In the genomic region with DNA sequence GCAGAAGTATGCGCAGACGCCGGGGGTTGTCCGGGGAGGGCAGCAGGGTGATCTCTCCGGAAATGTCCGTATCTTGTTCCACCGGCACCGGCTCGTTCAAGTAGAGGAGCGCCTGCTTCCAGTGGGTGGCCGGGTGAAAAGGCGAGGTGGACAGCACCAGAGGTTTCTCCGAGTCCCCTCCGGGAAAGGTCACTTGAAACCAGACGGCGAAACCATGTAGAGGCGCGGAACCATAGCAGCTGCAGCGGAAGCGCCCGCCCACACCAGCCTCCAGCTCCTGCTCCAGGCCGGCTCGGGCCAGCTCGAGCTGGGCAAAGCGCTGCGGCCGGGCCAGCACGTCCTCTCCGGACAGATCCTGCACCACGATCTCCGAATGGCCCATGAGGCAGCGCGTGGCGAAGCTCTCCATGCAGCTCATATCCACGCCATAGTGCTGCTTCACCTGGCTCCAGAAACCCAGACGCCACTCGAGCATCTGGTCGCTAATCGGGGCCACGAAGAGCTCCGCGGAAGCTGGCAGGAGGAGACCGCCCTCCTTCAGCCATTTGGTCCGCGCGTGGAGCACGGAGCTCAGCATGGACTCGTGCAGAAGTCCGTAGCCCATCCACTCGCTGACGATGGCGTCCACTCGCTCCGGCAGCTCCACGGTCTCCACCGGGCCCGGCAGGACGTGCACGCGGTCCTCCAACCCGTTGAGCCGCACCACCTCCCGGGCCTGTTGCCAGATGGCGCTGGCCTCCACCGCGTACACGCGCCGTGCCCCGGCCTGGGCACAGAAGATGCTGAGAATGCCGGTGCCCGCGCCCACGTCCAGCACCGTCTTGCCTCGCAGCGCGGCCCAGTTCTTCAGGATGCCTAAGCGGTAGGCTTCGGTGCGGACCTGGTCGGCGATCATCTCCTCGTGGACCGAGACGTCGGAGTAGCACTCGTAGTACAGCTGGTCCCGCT, we compare ENCODE assay signal across 8 mouse cellular contexts. TPM values are rescaled to one million over a fixed set of nuclear protein-coding genes. Genes with fewer than 3 reads are reported as not detected.
DNase-seq lines count a peak whose midpoint lies in the region; ATAC-seq lines count a peak whose summit lies in the region.

No protein-coding gene starts in this region.

- H3K4me1 ChIP-seq in forebrain, embryonic 10.5 days: peaks cover 23% of the 10 kb centered on the region
- H3K4me1 ChIP-seq in heart, embryonic 15.5 days (replicated peaks): peaks cover 13% of the 10 kb centered on the region
- H3K4me1 ChIP-seq in liver, embryonic 13.5 days (replicated peaks): peaks cover 21% of the 10 kb centered on the region
- H3K4me1 ChIP-seq in stomach, embryonic 15.5 days: no peaks in the 10 kb centered on the region

- peak overlapping the region; percentile 80 for H3K4me2 ChIP-seq in heart, embryonic 15.5 days
- peak overlapping the region; percentile 78 for H3K4me2 ChIP-seq in liver, embryonic 13.5 days
- peak overlapping the region; percentile 64 for H3K4me2 ChIP-seq in stomach, embryonic 15.5 days

- no peaks in the 10 kb centered on the region for H3K9me3 ChIP-seq in forebrain, embryonic 10.5 days
- no peaks in the 10 kb centered on the region for H3K9me3 ChIP-seq in heart, embryonic 15.5 days (replicated peaks)
- H3K9me3 ChIP-seq in liver, embryonic 13.5 days (replicated peaks): no peaks in the 10 kb centered on the region
- H3K9me3 ChIP-seq in stomach, embryonic 15.5 days: no peaks in the 10 kb centered on the region

- ATAC-seq in heart, embryonic 15.5 days (replicated peaks; ENCODE audit: insufficient number of reproducible peaks, insufficient read depth, low FRiP score, low read depth): peak; percentile 86
- peak; percentile 83 for ATAC-seq in liver, embryonic 13.5 days (ENCODE audit: low read depth)
- ATAC-seq in stomach, embryonic 15.5 days (ENCODE audit: insufficient read depth, low FRiP score, low read depth): peak; percentile 80

- peak; percentile 30 to 37 for DNase-seq in CD8-positive naive resting alpha-beta T cell, adult 2 months (ENCODE audit: low read depth in 2 of 2, low spot score in 2 of 2)
- DNase-seq in c-Kit-negative CD71-positive TER-119-positive erythroid progenitor cells, embryonic 14.5 days (ENCODE audit: low read depth, low spot score): peak; percentile 22
- peak; percentile 74 for DNase-seq in forebrain, embryonic 10.5 days (ENCODE audit: extremely low spot score, low spot score)
- peak; percentile 76 to 91 for DNase-seq in kidney, postnatal 25 days
- peak; percentile 53 for DNase-seq in liver, embryonic 13.5 days
- DNase-seq in neural tube, embryonic 10.5 days (ENCODE audit: extremely low spot score, low spot score): peak; percentile 86

- H3K27ac ChIP-seq in forebrain, embryonic 10.5 days: peak overlapping the region; percentile 99
- peak overlapping the region; percentile 90 for H3K27ac ChIP-seq in heart, embryonic 15.5 days
- peak overlapping the region; percentile 71 for H3K27ac ChIP-seq in liver, embryonic 13.5 days
- H3K27ac ChIP-seq in stomach, embryonic 15.5 days: peak overlapping the region; percentile 85

- H3K9ac ChIP-seq in heart, embryonic 15.5 days: peak overlapping the region; percentile 82
- peak overlapping the region; percentile 89 for H3K9ac ChIP-seq in liver, embryonic 13.5 days
- H3K9ac ChIP-seq in stomach, embryonic 15.5 days: peak overlapping the region; percentile 71

- WGBS in forebrain, embryonic 10.5 days: under 1% methylated on average over 85 of the region's 89 CpGs
- WGBS in heart, embryonic 15.5 days: under 1% methylated on average over 89 of the region's 89 CpGs
- under 1% methylated on average over 89 of the region's 89 CpGs for WGBS in liver, embryonic 13.5 days (ENCODE audit: insufficient replicate concordance)
- under 1% methylated on average over 89 of the region's 89 CpGs for WGBS in stomach, embryonic 15.5 days

- no peaks in the 10 kb centered on the region for H3K27me3 ChIP-seq in forebrain, embryonic 10.5 days (ENCODE audit: poor library complexity, severe bottlenecking)
- no peaks in the 10 kb centered on the region for H3K27me3 ChIP-seq in heart, embryonic 15.5 days
- no peaks in the 10 kb centered on the region for H3K27me3 ChIP-seq in liver, embryonic 13.5 days
- H3K27me3 ChIP-seq in stomach, embryonic 15.5 days (replicated peaks): no peaks in the 10 kb centered on the region

- H3K36me3 ChIP-seq in forebrain, embryonic 10.5 days (replicated peaks): peaks cover 23% of the 10 kb centered on the region
- peaks cover 17% of the 10 kb centered on the region for H3K36me3 ChIP-seq in heart, embryonic 15.5 days
- H3K36me3 ChIP-seq in liver, embryonic 13.5 days: peaks cover 13% of the 10 kb centered on the region
- peaks cover 9% of the 10 kb centered on the region; the same call in 1 of the 2 replicates for H3K36me3 ChIP-seq in stomach, embryonic 15.5 days

- peak overlapping the region; percentile 95 for H3K4me3 ChIP-seq in forebrain, embryonic 10.5 days
- H3K4me3 ChIP-seq in heart, embryonic 15.5 days: peak overlapping the region; percentile 96
- peak overlapping the region; percentile 88 for H3K4me3 ChIP-seq in liver, embryonic 13.5 days (replicated peaks)
- H3K4me3 ChIP-seq in stomach, embryonic 15.5 days (replicated peaks): peak overlapping the region; percentile 86

RNA-seq across cellular contexts. Expression of gene Prmt6, which starts 0.6 kb away (rescaled TPM):
- polyA plus RNA-seq in forebrain, embryonic 10.5 days (2016; fragmentation: Nextera tagmentation; extraction: Ambion mirVana): 26.9 and 27.1 TPM in 2 replicates
- 11.2 and 13.1 TPM in 2 replicates for polyA plus RNA-seq in heart, embryonic 15.5 days (2015; fragmentation: Nextera tagmentation; extraction: Ambion mirVana)
- 8.7 and 8.8 TPM in 2 replicates for polyA plus RNA-seq in liver, embryonic 13.5 days (2015; fragmentation: Nextera tagmentation; extraction: Ambion mirVana)
- 17.0 and 20.4 TPM in 2 replicates for polyA plus RNA-seq in stomach, embryonic 15.5 days (2015; fragmentation: Nextera tagmentation; extraction: Ambion mirVana)

Comparison
In these comparisons a context has a peak if more than half of its experiments do, and no peak if none do; other contexts are left out.
1. Peak in every context shown above with its lines: DNase-seq, ATAC-seq, H3K4me3 ChIP-seq and H3K27ac ChIP-seq.
2. DNase-seq: peak in every context shown above with its lines; median percentile 86 in neural tube, embryonic 10.5 days; 84 in kidney, postnatal 25 days; 74 in forebrain, embryonic 10.5 days; 53 in liver, embryonic 13.5 days; 34 in CD8-positive naive resting alpha-beta T cell, adult 2 months; 22 in c-Kit-negative CD71-positive TER-119-positive erythroid progenitor cells, embryonic 14.5 days.